Mouse (Mus musculus) bone marrow macrophage, adult 2 months (primary cell): ENCODE data around the gene Slit3.

ENCODE experiments used
- CTCF ChIP-seq: IDR thresholded peaks from 2 replicates; pipeline ENCODE4 v1.5.1; 2012; ENCODE audit warnings: low read depth, mild to moderate bottlenecking, low read length, moderate library complexity
- POLR2A ChIP-seq: IDR thresholded peaks from 2 replicates; pipeline ENCODE4 v1.6.1; 2012; ENCODE audit warnings: mild to moderate bottlenecking, low read depth, low read length, borderline replicate concordance

DNA sequence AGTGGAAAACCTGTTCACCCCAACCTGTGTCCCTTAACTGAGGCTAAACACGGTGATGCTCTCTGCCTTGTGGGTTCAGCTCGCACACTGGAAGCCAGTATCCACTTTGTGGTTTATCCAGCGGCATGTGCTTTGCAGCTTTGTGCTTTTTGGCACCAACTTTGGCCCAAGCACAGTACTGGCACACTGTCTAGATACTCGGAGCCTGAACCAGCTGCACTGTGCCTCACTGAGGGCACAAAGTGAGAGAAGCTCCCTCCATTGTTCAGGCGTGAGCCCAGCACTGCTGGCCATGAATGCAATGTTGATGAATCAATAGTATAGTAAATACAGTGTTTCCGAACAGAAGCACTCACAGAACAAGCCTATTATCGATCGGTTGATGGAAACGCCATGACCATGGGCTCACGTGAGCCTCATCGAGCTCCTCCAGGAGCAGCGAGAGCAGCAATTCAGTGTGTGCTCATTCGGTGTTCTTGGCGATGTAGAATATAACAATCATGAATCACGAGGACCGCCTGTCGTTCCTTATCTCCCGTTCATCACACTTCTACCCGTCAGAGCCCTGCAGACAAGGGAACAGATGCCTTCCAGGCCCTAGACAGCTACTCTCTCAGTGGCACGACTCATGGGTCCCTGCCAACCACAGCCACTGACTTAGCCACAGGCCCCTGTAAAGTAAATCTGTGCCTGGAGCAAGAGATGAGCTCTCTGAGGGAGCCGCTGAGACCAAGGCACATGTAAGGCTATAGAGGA lies 503.7 kb downstream of the Slit3 start:
- TF ChIP-seq POLR2A (no peak), CTCF (no peak)
